Mouse (Mus musculus) heart, embryonic 16.5 days (tissue): Measurements from ENCODE around the gene Erlec1. TPM values are rescaled to one million over a fixed set of nuclear protein-coding genes. Genes with fewer than 3 reads are reported as not detected.

Source experiments
- ATAC-seq: fragments of 200-750 bp; cut with Nextera tagmentation; replicated peaks from 2 replicates; pipeline ENCODE4 v1.8.0; 2017; ENCODE audit warnings: moderate number of reproducible peaks; ENCODE audit not compliant: insufficient read depth, low FRiP score; ENCODE audit errors: extremely low read depth
- H3K27ac ChIP-seq: fragments of 300-500 bp; sonication (generic); 2 replicates; pipeline ENCODE4 v1.5.1; 2014; ENCODE audit warnings: mild to moderate bottlenecking, low read length, control low read depth, moderate library complexity
- H3K27me3 ChIP-seq: fragments of 300-500 bp; sonication (generic); 2 replicates; pipeline ENCODE4 v1.6.1; 2014; ENCODE audit warnings: low read length, mixed read lengths; ENCODE audit not compliant: control insufficient read depth, insufficient read depth
- H3K36me3 ChIP-seq: fragments of 300-500 bp; sonication (generic); 2 replicates; pipeline ENCODE4 v1.6.1; 2014; ENCODE audit not compliant: control insufficient read depth, insufficient read depth
- H3K4me1 ChIP-seq: fragments of 300-500 bp; sonication (generic); 2 replicates; pipeline ENCODE4 v1.6.1; 2014; ENCODE audit warnings: low read length, mixed read lengths; ENCODE audit not compliant: control insufficient read depth, insufficient read depth
- H3K4me2 ChIP-seq: fragments of 300-500 bp; sonication (generic); 2 replicates; pipeline ENCODE4 v1.6.1; 2014; ENCODE audit warnings: low read depth, mild to moderate bottlenecking, control low read depth, low read length
- H3K4me3 ChIP-seq: fragments of 300-500 bp; sonication (generic); 2 replicates; pipeline ENCODE4 v1.5.1; 2014; ENCODE audit warnings: mild to moderate bottlenecking, control low read depth, low read length
- H3K9ac ChIP-seq: fragments of 300-500 bp; sonication (generic); 2 replicates; pipeline ENCODE4 v1.6.1; 2014; ENCODE audit warnings: low read length, control low read depth
- H3K9me3 ChIP-seq: fragments of 300-500 bp; sonication (generic); replicated peaks from 2 replicates; pipeline ENCODE4 v1.6.1; 2016; ENCODE audit warnings: low read length; ENCODE audit not compliant: control insufficient read depth
- WGBS: fragments of 180-500 bp; shearing (Covaris S2); extraction: QIAGEN DNeasy Blood & Tissue Kit; methylation state at CpG from one replicate; pipeline ENCODE4 v1.1.7; 2014; 5-methylcytosine and 5-hydroxymethylcytosine counted together
- polyA plus RNA-seq: library from polyadenylated mRNA; unstranded; fragments of >200 nt; fragmentation: Nextera tagmentation; extraction: Ambion mirVana; gene quantifications from 2 replicates; pipeline ENCODE4 v1.2.1, GENCODE M21; 2015

Gene Erlec1
- polyA plus RNA-seq, 1 experiment from 2014 or later = 9.6 TPM

DNA sequence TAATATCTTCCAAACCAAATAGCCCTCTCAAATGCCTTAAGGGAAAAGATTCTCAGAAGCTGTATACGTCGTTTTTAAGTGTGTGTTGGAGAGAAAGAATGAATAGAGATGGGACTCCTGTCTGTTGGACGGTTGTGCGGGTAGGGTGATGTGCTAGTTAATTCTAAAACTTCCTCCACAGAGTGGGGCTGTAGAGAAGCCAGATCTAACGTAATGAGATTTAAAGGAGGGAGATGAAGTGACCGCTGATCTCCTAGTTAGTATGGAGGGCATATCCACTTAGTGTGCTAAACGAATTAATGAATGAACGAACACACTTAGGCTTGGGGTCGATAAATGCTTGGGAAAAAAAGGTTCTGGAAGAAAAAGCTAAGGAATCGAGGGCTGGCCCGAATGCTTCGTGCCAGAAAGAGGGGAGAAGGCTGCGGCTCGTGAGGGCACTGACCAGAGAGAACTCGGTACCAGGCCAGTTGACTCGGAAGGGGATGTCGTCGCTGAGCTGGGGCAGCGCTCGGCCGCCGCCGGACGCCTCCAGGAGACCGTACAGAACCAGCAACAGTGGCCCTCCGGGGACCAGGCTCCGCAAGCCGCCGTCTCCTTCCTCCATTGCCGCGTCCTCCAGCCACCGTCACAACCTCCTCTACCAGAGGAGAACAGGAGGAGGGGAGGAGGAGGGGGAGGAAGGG is 523 bp downstream of the Erlec1 start:
- peaks cover 7% of the 10 kb centered on the region for H3K4me1 ChIP-seq
- H3K27me3 ChIP-seq = no peaks in the 10 kb centered on the region
- peaks cover 16% of the 10 kb centered on the region for H3K36me3 ChIP-seq
- H3K4me2 ChIP-seq = peak overlapping the region; percentile 75
- peak overlapping the region; percentile 94 for H3K9ac ChIP-seq
- ATAC-seq = peak; percentile 84
- 0 out of 2 replicates have a peak, but pooled peaks cover 3% of the 10 kb centered on the region for H3K9me3 ChIP-seq
- H3K4me3 ChIP-seq = peak overlapping the region; percentile 95
- WGBS = under 1% methylated on average over 29 of the region's 32 CpGs
- H3K27ac ChIP-seq = peak overlapping the region; percentile 90

DNA sequence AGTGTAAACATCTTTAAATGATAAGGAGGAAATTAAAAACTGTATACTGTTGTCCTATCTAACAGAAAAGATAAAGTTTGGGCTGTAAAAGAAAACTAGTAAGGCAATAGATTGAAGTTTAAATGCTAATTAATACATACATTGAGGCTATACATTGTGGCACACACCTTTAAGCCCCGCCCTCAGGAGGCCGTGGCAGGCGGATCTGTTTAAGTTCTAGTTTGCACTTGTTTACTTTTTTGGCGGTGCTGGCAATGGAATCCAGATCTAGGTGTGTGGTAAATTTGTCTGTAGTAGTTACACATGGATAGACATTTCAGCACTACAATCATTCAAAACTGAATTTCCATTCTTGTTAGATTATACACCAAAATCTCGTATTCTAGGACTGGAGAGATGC is 1.3 kb downstream of the Erlec1 start:
- Histone ChIP-seq H3K27me3 (no peaks in the 10 kb centered on the region), H3K9ac (peak overlapping the region; percentile 94; the same call in 1 of the 2 replicates), H3K4me2 (peak overlapping the region; percentile 75), H3K27ac (no peak overlapping the region), H3K36me3 (peaks cover 20% of the 10 kb centered on the region), H3K9me3 (0 out of 2 replicates have a peak, but pooled peaks cover 3% of the 10 kb centered on the region), H3K4me1 (peaks cover 7% of the 10 kb centered on the region), H3K4me3 (peak overlapping the region; percentile 95)
- WGBS = 58% methylated on average over 5 of the region's 5 CpGs
- ATAC-seq = no peak

DNA sequence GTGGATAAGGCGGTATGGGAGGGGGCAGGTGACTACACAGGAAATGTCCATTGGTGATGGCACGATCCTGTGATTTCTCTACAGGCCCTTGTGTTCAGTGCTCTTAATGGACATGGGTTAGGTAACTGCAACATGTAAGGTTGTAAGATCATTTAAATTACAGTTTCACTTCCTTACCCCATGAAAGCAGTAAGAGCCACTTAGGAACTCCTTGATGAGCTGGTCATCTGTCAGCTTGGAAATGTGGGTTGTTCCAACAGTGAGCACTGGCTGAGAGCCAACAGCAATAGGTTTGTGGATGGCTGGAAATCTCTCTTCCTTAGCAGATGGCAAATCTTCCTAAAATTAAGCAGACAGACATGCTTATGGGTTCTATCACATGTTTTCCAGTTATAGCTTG is 10.6 kb downstream of the Erlec1 start:
- 89% methylated on average over 2 of the region's 2 CpGs for WGBS
- Histone ChIP-seq H3K27ac (no peak overlapping the region), H3K9ac (no peak overlapping the region), H3K4me2 (no peak overlapping the region), H3K4me3 (no peak overlapping the region), H3K36me3 (peaks cover 38% of the 10 kb centered on the region), H3K27me3 (no peaks in the 10 kb centered on the region), H3K9me3 (no peaks in the 10 kb centered on the region), H3K4me1 (no peaks in the 10 kb centered on the region)
- ATAC-seq = no peak

DNA sequence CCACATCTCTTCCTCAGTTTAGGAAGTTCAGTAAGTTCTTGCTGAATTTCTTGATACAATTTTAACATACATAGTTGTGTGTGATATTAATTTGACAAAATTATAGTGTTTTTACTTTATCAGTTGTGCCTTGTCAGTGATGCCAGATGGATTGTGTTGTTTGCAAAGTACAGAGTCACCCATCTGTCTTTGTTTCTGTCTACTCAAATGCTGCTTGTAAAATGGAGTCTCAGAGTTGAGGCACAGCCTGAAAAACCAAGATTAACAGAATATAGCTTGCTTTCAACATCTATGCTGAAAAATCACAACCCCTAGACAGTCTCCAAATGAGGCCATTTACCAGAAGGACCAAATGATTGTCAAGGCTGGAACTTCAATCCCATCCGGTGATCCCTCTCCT is 25.6 kb downstream of the Erlec1 start:
- H3K4me2 ChIP-seq = no peak overlapping the region
- H3K4me1 ChIP-seq = no peaks in the 10 kb centered on the region
- H3K9ac ChIP-seq = no peak overlapping the region
- H3K9me3 ChIP-seq = no peaks in the 10 kb centered on the region
- no peak for ATAC-seq
- peaks cover 26% of the 10 kb centered on the region for H3K36me3 ChIP-seq
- H3K27ac ChIP-seq = no peak overlapping the region
- H3K27me3 ChIP-seq = no peaks in the 10 kb centered on the region
- 90% methylated on average over 1 of the region's 1 CpGs for WGBS
- no peak overlapping the region for H3K4me3 ChIP-seq

DNA sequence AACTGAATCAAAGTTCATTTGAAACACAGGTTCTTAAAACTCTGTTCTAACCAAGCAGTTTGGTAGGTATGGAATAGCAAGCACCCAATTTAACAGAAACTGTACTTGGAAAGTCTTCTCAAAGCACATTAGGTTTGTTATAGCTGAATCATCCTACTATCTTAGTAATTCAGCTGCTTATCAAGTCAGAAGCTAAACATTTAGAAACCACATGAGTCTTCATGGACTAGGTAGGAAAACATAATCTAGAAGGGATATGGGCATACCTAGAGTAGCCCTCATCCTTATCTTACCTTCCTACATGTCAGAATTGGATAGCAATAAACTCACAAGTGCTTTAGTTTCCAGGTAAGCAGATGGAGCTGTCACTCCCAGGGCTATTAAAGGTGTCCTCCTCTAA is 26.1 kb downstream of the Erlec1 start:
- H3K36me3 ChIP-seq = peaks cover 26% of the 10 kb centered on the region
- H3K9me3 ChIP-seq = no peaks in the 10 kb centered on the region
- H3K4me3 ChIP-seq = no peak overlapping the region
- H3K27ac ChIP-seq = no peak overlapping the region
- ATAC-seq = no peak
- no peak overlapping the region for H3K9ac ChIP-seq
- H3K4me2 ChIP-seq = no peak overlapping the region
- H3K4me1 ChIP-seq = no peaks in the 10 kb centered on the region
- H3K27me3 ChIP-seq = no peaks in the 10 kb centered on the region

DNA sequence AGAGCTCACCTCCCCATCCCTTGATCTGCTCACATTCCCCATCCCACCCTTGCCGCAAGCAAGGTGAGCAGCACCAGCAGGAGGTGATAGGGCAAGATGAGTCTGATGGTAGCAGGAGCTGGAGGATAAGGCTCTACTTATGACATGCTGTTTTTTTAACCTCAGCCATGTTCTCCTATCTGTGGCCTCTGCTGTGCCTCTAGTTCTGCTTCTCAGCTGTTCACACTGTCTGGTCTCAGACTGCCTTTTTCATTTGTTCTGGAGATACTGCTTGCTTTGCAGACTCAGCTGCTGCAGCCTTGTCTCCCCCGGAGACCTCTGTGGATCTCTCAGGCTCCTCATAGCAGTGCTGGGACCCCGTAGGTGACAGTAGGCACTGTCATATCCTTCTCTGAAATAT is 30.9 kb downstream of the Erlec1 start:
- no peaks in the 10 kb centered on the region for H3K9me3 ChIP-seq
- H3K27me3 ChIP-seq = no peaks in the 10 kb centered on the region
- H3K9ac ChIP-seq = no peak overlapping the region
- no peak overlapping the region for H3K27ac ChIP-seq
- peaks cover 14% of the 10 kb centered on the region for H3K36me3 ChIP-seq
- H3K4me1 ChIP-seq = no peaks in the 10 kb centered on the region
- H3K4me3 ChIP-seq = no peak overlapping the region
- WGBS = 95% methylated on average over 3 of the region's 3 CpGs
- H3K4me2 ChIP-seq = no peak overlapping the region
- no peak for ATAC-seq

DNA sequence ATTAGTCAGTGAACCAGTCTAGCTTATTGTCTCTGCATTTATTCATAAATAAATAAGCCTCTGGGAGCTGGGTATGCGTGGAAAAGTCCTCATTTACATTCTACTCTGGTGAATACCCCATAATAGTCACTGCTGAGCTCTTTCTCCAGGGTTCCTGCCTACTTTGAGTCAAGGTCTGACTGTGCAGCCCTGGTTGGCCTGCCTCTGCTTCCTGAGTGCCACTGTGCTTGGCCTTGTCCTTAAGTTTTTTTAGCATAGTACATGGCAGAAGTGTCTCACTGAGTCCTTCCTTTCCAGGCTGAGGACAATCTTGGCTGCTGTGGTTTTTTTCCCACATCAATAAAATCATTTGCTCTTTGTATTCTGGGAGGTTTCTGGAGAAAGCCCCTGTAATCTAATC is 33.5 kb downstream of the Erlec1 start:
- Histone ChIP-seq H3K9me3 (no peaks in the 10 kb centered on the region), H3K36me3 (peaks cover 4% of the 10 kb centered on the region; the same call in 1 of the 2 replicates), H3K4me3 (no peak overlapping the region), H3K4me2 (no peak overlapping the region), H3K27ac (no peak overlapping the region), H3K27me3 (no peaks in the 10 kb centered on the region), H3K4me1 (no peaks in the 10 kb centered on the region), H3K9ac (no peak overlapping the region)
- WGBS = 77% methylated on average over 1 of the region's 1 CpGs
- ATAC-seq = no peak

DNA sequence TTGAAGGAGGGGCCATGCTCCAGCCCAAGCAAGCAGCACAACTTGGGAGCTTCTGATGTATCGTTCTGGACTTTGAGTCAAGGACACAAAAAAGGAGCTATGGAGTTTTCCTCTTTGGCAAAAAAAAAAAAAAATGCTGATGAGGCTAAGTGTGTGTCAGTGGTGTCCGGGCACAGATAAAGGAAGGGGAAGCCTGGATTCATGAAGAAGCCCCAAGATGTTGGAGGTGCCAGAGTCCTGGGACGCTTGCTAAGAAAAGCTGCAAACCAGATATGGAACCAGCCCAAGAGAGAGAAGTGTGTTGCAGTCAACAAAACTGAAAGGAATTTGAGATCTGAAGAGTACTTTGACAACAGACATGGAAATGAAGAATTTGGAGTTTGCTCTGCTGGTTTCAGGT is 41.8 kb downstream of the Erlec1 start:
- Histone ChIP-seq H3K4me1 (no peaks in the 10 kb centered on the region), H3K4me3 (no peak overlapping the region), H3K4me2 (no peak overlapping the region), H3K36me3 (peaks cover 2% of the 10 kb centered on the region; the same call in 1 of the 2 replicates), H3K9me3 (no peaks in the 10 kb centered on the region), H3K27ac (no peak overlapping the region), H3K27me3 (no peaks in the 10 kb centered on the region), H3K9ac (no peak overlapping the region)
- no peak for ATAC-seq
- 90% methylated on average over 3 of the region's 3 CpGs for WGBS

DNA sequence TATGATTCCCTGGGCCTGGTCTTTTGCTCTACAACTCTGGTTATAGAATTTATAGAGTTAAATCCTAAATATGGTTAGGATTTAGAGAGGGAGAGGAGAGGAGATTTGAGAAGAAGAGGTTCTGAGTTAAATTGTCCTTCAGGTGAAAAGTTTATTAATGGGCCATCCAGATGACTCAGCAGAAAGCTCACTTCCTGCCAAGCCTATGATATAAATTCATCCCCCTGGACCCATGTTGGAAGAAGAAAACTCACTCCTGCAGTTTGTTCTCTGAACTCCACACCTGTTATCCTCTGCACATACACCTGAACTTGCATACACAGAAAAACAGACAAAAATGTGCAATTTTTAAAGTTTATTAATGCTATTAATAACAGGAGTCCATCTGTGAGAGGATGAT is 54.8 kb downstream of the Erlec1 start:
- Histone ChIP-seq H3K9ac (no peak overlapping the region), H3K4me3 (no peak overlapping the region), H3K27ac (no peak overlapping the region), H3K4me1 (no peaks in the 10 kb centered on the region), H3K9me3 (no peaks in the 10 kb centered on the region), H3K27me3 (no peaks in the 10 kb centered on the region), H3K36me3 (no peaks in the 10 kb centered on the region), H3K4me2 (no peak overlapping the region)
- no peak for ATAC-seq
